Mouse (Mus musculus) CD4-positive, CD25-positive, alpha-beta regulatory T cell, adult 2 months (primary cell): ENCODE results near the gene Sema7a.
A peak's percentile ranks its signal among the peaks of the same experiment; 100 is the strongest.

Source experiments
- DNase-seq: peaks from one replicate; pipeline ENCODE4 v3.0.0-alpha.2; 2012; ENCODE audit warnings: low read depth, low spot score

Sema7a gene

GRCm38 (mm10) chr9:57939431-57940348 lies at the start of gene Sema7a:
Sema7a (plus strand) TSS chr9:57940112.
- DNase-seq, result peak; percentile 86

- DNase-seq, result no peak
These were observed 39.4 kb upstream of the Sema7a start for GRCm38 (mm10) chr9:57900478-57900877.

GRCm38 (mm10) chr9:57901197-57901596 lies 38.7 kb upstream of the Sema7a start:
- no peak for DNase-seq

GRCm38 (mm10) chr9:57901601-57902000 lies 38.3 kb upstream of the Sema7a start:
- DNase-seq, result no peak

GRCm38 (mm10) chr9:57902132-57902531 lies 37.8 kb upstream of the Sema7a start:
- DNase-seq, result no peak

- no peak for DNase-seq
These were observed 36.2 kb upstream of the Sema7a start for GRCm38 (mm10) chr9:57903589-57904249.

GRCm38 (mm10) chr9:57904250-57904644 lies 35.7 kb upstream of the Sema7a start:
- no peak for DNase-seq

GRCm38 (mm10) chr9:57907206-57907605 lies 32.7 kb upstream of the Sema7a start:
- no peak for DNase-seq

GRCm38 (mm10) chr9:57910254-57911160 lies 29.4 kb upstream of the Sema7a start, which contains the start of gene Ubl7:
Ubl7 (plus strand) TSS chr9:57910979.
- peak; percentile 93 for DNase-seq

- no peak for DNase-seq
These were observed 27.3 kb upstream of the Sema7a start for GRCm38 (mm10) chr9:57912571-57912970.

GRCm38 (mm10) chr9:57921491-57922060 lies 18.3 kb upstream of the Sema7a start:
- DNase-seq, result no peak

- no peak for DNase-seq
These were observed 17.5 kb upstream of the Sema7a start for GRCm38 (mm10) chr9:57922381-57922780.

GRCm38 (mm10) chr9:57923046-57923445 lies 16.9 kb upstream of the Sema7a start:
- DNase-seq, result no peak

- no peak for DNase-seq
These were observed 8.6 kb upstream of the Sema7a start for GRCm38 (mm10) chr9:57931166-57931767.

GRCm38 (mm10) chr9:57932253-57932652 lies 7.7 kb upstream of the Sema7a start:
- DNase-seq, result no peak

GRCm38 (mm10) chr9:57932831-57933602 lies 6.9 kb upstream of the Sema7a start:
- no peak for DNase-seq

- peak; percentile 91 for DNase-seq
These were observed 4.1 kb upstream of the Sema7a start for GRCm38 (mm10) chr9:57935683-57936437.

GRCm38 (mm10) chr9:57937171-57937570 lies 2.7 kb upstream of the Sema7a start:
- no peak for DNase-seq

GRCm38 (mm10) chr9:57937651-57938050 lies 2.3 kb upstream of the Sema7a start:
- no peak for DNase-seq
